Mouse (Mus musculus) lung, embryonic 15.5 days (tissue): Measurements from ENCODE around the gene Pcnt. TPM values are rescaled to one million over a fixed set of nuclear protein-coding genes. Genes with fewer than 3 reads are reported as not detected.

Experiments
- polyA plus RNA-seq: library from polyadenylated mRNA; unstranded; fragments of >200 nt; fragmentation: Nextera tagmentation; extraction: Ambion mirVana; gene quantifications from 2 replicates; pipeline ENCODE4 v1.2.1, GENCODE M21; 2015

Gene Pcnt
- polyA plus RNA-seq, 1 experiment from 2014 or later = 18.5 TPM

Other genes starting within 250 kb of the Pcnt start
- 51.7 and 53.4 TPM in 2 replicates for gene Prmt2, start 204.9 kb downstream of the Pcnt start, polyA plus RNA-seq
- gene S100b, start 188.9 kb downstream of the Pcnt start, polyA plus RNA-seq = 0.59 and 0.67 TPM in 2 replicates
- 12.5 TPM in 2 replicates for gene Dip2a, start 97.5 kb downstream of the Pcnt start, polyA plus RNA-seq
- 1.6 TPM in 1 of 2 replicates, not detected in the other for gene AC141477.1, start 2.3 kb downstream of the Pcnt start, polyA plus RNA-seq
- 1.3 TPM in 2 replicates for gene 2610028H24Rik, start 6.3 kb upstream of the Pcnt start, polyA plus RNA-seq
- gene Mcm3ap, start 26.1 kb upstream of the Pcnt start, polyA plus RNA-seq = 41.7 and 49.2 TPM in 2 replicates
- 6.1 and 6.6 TPM in 2 replicates for gene Ybey, start 26.3 kb upstream of the Pcnt start, polyA plus RNA-seq
- gene Lss, start 88.8 kb upstream of the Pcnt start, polyA plus RNA-seq = 23.2 and 26.5 TPM in 2 replicates
- gene Spatc1l, start 119.5 kb upstream of the Pcnt start, polyA plus RNA-seq = not detected in 2 replicates
- 0.59 TPM in 1 of 2 replicates, not detected in the other for gene Ftcd, start 132.9 kb upstream of the Pcnt start, polyA plus RNA-seq
- gene Col6a2, start 180.8 kb upstream of the Pcnt start, polyA plus RNA-seq = 287 and 298 TPM in 2 replicates